Mouse (Mus musculus) embryo, embryonic 11.5 days (tissue): Measurements from ENCODE around the gene Gm6526.
"Not testable (repeated sequence)": the region's sequence is repeated elsewhere in the genome, so short reads cannot be mapped to it uniquely, and the experiment has no call there.

Experiments
- DNase-seq: peaks from one replicate; pipeline ENCODE4 v3.0.0-alpha.2; 2012; ENCODE audit warnings: low read depth, low spot score

Gm6526 gene

DNA sequence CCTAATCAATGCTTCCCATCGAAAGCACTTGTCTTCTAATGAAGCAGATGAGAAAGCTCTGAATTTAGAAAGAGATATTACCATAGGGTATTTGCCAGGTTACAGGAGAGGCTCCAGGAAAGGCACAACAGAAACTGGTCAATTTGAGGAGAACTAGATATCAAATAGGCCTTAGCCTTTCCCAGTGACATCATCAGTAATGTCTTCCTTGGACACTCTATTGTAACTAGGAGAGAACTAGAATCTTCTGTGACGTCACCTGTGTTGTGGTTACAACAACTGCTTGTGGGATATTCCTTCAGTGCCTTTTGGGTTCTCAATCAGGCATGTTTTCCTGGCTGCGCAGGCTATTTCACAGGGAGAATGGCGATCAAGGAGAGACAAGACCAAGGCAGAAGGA, at the start of gene Gm6526:
Gm6526 (plus strand) TSS at position 301 of the 400 bp plus-strand sequence.
- not testable (repeated sequence) for DNase-seq

DNA sequence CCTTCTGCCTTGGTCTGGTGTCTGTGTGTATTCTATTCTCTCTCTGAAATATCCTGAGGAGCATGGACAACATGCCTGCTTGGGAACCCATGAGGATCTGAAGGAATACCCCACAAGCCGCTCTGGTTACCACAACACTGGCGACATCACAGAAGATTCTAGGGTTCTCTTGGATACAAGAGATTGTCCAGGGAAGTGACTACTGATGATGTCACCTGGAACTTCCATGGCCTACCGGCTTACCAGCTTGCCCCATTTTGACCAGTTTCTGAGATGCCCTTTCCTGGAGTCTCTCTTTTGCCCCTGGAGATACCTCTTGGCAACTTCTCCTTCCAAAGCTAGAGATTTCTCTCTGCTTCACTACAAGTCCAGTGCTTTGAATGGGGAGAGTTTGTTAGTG, 20.3 kb upstream of the Gm6526 start, which contains the start of gene Gm16506:
Gm16506 (minus strand) TSS at position 101 of the 400 bp plus-strand sequence.
- not testable (repeated sequence) for DNase-seq

GRCm38 (mm10) chr14:43784645-43785044, 37.0 kb downstream of the Gm6526 start, which contains the start of gene Gm8180:
Gene Gm8180 (minus strand): TSS chr14:43784745.
- DNase-seq, result not testable (repeated sequence)

DNA sequence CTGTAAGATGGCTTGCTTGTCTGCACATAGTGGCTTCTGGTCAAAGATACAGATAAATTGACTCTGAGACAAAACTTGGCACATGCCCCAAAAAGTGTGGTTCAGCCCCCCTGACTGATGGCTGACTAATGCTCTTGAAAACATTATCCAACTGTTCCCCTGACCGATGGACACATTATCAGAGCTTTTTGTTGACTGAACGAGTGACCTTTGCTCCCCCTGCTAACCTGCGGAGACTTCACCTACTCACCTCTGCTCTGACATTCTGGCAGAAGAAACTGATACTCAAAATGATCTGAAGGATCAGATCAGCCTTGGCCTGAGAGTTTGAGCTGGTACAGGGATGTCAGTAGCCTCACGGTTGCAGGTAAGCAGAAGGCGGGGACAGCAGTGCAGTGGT, 46.1 kb downstream of the Gm6526 start:
- not testable (repeated sequence) for DNase-seq

DNA sequence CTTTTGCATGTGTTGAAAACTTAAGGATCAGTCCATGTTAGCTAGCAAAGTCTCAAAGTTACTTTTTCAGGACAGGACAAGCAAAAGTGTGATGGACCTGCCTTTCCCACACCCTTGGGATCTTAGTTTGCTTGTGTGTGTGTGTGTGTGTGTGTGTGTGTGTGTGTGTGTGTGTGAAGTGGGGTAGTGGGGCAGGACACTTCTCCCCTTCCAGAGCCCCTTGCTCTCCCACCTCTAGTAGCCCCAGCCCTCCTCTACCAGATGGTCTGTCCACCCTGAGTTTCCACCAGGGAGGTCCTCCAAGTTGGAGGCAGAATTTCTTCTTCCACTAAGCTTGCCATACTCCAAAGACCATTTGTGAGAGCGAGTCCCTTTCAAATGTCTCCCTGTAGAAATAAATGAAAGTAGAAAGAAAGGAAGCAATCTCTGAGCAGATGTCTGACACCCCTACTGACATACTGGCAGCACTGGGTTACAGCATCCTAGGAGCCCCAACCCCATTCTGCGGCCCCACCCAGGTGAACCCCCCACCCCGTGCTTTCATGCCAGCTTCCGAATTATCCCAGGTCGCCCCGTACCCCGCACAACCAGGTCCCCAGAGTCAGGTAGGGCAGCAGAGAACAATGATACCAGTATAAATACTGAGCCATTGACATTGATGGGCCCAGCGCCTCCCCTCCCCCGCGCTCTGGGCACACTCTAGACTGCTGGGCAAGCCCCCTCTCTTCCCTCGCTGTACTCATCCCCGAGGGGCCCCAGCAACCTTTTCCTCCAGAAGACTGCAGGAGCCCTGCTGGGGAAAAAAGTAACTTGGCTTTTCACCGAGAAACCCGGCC, 48.6 kb downstream of the Gm6526 start:
- no peak for DNase-seq

- DNase-seq, result not testable (repeated sequence)
Observed at GRCm38 (mm10) chr14:43796905-43797470, 49.3 kb downstream of the Gm6526 start.

DNA sequence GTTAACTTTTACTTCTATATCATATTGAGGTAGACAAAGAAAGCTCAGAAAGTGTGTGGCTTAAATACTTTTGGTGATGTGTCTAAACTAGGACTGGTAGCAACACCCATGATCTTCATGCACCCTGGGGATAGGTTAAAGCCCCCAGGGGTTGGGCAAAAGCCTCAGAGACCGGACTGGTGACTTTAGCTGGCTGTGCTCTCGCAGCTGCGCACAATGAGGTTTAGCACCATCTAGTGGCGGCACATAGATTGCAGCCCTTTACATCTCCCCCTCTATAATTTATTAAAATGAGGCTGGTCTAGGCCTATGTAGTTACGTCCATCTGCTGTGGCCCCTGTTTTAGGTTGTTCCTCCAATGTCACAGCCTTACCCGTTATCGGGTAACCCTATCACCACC, 56.8 kb downstream of the Gm6526 start:
- not testable (repeated sequence) for DNase-seq
